Mouse (Mus musculus) spleen, adult 12 weeks (tissue): ENCODE results near the gene BC048403.
"Not testable (repeated sequence)": the region's sequence is repeated elsewhere in the genome, so short reads cannot be mapped to it uniquely, and the experiment has no call there.

Experiments used
- DNase-seq: peaks from one replicate; pipeline ENCODE4 v3.0.0; 2022; ENCODE audit warnings: low spot score

BC048403 gene

DNA sequence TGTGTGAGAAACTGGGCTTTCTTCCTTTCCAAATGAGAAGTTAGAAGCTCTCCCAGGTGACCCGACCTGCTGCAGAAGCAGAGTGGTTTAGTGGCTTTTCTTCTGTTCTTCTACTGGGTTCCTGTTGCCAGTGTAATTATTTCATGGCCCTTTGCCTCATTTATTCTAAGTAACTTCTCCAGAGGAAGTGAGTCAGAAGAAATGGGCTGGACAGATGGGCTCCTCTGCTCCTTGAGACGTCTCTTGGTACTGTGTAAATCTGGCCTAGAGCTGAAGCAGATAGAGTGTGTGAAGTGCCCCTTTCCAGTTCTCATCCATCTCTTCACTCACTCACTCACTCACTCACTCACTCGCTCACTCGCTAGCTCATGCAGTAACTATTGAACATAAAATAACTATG, 16.9 kb downstream of the BC048403 start:
- DNase-seq, result no peak

DNA sequence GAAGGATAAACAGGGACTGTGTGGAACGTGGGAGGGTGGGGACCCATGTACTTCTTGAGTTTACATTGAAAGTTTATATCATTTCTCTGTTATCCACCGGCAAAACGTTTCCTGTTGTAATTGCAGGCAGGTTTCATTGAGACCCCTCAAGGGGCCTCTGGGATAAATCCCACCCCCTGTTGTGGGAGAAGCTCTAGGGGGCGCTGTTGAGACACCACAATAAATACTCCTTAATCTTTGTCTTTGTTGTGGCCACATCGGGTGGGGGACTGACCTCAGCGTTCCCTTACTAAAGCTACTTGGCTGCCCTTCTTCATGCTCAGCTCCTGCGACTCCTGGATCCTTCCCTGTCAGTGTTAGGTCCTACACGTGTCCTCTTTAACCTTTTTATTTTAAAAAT, 19.4 kb downstream of the BC048403 start:
- no peak for DNase-seq

DNA sequence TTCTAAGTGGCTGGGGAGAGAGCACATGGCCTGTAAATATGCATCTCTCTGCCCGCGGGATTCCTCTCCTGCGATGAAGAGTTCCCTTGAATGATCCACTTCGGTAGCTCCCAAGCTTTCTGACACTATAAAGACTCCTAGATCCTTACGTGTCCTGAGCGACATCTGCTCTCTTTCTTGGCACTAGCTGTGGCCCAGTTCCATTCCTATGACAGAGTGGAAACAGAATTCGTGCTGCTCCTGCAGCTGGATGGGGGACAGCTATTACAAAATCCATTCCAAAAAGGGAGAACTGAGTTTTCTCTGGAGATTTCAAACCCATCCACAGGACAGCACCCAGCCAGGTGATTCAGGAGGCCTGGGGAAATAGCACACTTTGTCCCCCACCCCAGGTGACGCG, 22.4 kb downstream of the BC048403 start:
- DNase-seq, result no peak

DNA sequence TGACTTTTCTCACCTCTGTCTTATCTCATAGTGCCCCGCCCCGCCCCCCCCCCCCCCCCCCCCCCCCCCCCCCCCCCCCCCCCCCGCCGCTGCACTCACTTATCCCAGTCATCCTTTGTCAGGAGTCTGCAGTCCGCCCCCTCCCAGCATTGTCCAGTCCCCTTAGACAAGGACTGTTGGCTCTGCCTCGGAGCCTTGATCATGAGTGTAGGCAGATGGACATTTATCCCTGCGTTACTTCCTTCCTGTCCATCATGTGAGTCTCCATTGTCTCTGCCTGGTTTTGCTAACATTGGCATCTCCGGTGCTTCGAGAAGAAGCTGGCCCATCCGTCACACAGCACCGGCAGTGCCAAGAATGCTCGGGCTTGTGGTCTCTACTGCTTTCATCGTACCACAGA, 23.5 kb downstream of the BC048403 start:
- no peak for DNase-seq

DNA sequence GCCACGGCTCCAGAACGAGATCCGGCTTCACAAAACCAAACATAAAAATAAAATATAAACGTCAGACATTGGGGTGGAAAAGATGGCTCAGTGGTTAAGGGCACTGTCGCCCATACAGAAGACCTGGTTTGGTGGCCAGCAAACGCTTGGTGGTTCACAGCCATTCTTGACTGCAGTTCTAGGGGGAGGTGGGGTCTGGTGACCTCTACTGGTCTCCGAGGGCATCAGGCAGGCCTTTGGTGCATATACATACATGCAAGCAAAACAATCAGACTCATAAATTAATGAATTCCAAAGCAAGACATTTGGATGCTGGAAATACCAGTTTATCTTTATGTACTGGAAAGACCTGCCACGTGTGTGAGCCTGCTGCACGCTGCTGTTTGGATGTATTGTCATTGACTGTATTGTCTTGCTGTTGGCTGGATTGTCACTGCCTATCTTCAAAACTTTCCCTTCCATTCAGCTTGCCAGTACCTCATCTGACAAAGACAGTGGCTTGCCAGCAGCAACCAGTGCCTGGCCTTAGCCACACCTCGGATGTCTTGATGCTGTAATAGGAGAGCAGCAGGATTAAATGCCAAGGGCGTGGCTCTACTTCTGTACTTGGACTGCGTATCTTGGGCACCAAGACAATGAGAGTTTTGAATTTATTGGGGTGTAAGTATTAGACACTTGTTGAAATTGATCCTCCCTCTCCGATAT, 24.9 kb downstream of the BC048403 start:
- DNase-seq, result no peak

DNA sequence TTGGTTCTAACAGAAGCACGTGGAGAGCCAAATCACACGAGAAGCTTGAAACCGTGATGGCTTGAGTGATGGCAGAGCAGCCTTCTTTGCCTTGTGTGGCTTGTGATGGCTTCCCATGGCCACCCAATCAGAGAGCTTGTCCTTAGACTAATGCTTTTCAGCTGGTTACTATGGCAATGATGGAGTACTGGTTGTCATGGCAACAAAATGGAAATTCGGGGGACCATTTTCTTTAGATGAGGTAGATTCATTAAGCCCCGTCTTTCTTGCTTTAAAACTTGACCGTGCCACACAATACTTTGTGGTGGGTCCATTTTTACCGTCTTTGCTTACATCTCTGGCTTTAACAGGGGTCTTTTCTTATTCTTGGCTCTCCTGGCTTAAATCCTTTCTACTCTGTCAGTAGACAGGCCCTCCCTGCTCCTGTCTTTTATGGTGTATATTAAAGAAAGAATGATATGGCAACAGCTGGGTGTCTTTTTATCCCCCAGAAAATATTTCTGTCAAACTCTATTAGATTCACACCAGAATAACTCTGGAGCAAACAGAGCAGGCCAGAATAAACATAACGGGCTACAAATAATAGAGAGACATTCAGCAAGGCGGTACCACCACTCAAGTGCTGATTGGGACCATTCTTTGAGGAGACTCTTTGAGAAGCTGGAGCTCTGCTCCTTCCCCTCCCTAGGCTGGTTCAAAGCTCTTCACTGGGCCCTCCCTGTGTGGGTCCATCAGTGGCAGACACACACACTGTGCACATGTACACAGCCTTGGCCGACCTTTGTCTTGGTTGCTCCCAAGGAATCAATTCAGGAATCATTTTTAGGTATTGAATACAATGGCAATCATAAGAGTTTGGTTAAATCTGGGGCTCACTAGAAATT, 25.7 kb downstream of the BC048403 start:
- DNase-seq, result no peak

DNA sequence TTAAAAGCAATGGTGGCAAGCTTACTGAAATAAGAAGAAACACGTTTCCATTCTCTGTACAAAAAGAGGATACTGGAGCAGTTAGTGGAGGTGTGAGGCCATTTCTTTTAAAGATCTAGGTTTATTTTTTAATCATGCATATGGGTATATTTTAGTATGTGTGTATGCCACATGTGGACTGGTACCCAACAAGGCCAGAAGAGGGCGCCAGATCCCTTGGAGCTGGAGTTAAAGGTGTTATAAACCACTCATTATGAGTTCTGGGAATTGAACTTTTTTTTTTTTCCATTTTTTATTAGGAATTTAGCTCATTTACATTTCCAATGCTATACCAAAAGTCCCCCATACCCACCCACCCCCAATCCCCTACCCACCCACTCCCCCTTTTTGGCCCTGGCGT, 27.6 kb downstream of the BC048403 start:
- not testable (repeated sequence) for DNase-seq

DNA sequence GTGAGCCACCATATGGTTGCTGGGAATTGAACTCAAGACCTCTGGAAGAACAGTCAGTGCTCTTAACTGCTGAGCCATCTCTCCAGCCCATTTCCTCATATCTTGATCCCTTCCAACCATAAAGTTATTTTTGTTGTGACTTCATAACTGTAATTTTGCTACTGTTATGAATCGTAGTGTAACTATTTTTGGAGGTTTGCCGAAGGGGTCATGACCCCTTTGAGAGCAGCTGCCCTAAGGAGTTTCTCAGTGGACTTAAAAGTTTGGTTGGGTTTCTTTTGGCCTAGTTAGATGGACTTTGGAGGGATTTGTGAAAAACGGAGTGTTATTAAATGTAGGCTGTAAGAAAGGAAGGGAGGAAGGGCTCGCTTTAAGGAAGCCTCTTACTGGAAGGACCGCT, 30.0 kb downstream of the BC048403 start:
- DNase-seq, result no peak

DNA sequence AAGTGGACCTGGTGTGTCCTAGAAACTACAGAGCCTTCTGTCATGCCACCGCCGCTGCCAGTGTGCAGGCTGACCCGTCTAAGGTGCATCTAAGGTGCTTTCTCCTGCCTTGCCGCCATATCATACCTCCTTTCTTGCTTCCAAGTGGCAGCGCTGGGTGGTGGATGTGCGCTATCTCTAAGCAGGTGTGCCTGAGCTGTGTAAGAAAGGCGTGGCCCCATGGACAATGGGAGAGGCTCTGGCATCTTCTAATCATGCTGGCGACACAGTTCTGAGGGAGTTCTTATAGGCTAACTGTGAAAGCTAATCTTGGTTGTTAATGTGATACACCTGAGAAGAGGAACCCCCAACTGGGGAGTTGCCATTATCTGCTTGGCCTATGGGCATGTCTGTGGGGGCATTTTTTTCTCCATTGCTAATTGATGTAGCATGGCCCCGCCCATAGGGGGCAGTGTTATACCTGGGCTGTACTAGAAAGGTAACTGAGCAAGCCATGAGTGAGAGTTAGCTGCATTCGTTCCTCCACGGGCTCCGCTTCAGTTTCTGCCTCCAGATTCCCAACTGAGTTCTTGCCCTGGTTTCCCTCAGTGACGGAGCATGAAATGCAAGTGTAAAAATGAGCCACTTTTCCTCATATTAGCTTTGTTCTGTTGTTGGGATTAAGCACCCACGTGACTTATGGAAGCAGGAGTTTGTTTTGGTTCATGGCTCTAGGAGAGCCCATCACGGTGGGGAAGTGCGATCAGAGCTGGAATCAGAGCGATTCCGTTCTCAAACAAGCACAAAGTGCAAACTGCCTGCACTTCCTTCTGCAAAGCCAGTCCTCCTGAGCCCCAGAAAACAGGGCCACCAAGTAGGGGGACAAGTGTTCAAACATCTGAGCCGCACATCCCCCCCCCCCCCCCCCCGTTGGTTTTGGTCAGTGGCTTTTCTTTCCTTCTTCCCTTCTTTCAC, 31.2 kb downstream of the BC048403 start:
- DNase-seq, result no peak

DNA sequence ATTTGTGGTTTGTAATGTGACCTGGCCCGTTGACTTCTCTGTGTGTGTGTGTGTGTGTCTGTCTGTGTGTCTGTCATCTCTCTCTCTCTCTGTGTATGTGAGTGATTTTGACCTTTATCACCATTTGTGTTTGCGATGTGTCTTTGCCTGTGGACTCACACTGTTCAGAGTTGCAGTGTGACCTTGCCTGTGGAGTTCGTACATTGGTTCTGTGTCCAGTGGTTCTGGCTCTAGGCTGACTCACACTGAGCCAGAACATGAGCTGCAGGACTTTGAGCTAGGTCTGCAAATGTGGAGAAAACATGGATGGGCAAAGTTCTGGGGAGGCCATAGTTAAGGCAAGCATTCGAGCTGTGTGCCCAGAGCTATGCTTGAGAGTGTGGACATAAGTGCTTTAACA, 34.1 kb downstream of the BC048403 start:
- DNase-seq, result no peak

DNA sequence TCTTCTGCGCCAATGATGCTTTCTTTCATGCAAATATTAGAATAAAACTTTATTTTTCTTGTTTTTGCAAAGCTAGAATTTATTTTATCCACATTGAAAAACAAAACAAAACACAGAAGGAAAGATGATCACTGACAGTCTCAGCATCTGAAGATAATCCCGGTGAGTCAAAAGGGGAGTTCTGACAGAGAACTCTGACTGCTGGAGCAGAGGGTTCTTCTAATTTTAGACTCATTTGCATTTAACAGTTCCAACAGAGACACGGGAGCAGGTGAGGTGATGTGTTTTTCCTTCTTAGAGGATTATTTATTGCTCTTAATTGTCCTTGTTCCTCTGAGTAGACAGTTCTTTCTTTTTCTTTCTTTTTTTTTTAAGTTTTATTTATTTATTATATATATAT, 36.3 kb downstream of the BC048403 start:
- DNase-seq, result no peak

DNA sequence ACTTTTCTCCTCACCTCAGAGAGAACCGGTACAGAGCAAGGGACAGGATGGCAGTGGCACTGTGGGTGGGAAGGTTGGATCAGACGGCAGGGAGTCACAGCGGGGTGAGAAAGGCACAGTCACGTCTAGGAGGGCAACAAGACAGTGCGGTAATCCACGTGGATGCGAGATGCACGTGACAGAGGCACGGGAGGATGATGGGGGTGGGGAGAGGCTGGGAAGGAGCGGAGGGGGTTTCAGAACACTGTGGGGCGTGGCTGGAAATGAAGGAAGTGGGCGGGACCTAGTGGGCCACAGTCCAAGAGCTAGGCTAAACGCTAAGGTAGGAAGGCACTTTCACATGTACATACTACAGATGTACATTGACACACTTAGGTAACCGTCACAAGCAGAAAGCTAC, 41.4 kb downstream of the BC048403 start:
- no peak for DNase-seq

DNA sequence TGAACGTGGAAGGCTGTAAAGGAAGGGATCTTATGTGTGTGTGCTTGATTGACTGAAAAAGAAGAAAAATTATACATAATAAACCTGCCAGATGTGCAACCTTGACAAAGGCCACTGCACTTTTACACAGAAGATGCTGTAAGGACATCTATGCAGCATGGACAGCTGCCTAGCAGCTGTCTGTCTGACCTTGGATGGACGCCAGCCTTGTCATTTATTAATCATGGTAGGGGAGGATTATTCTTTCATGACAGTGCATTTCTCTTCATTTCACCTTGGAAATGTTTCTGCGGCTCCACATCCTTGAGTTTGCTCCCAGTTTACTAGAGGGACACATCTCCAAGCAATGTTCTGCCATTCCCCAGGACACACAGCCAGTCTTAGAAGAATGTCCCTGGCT, 48.8 kb downstream of the BC048403 start:
- no peak for DNase-seq

DNA sequence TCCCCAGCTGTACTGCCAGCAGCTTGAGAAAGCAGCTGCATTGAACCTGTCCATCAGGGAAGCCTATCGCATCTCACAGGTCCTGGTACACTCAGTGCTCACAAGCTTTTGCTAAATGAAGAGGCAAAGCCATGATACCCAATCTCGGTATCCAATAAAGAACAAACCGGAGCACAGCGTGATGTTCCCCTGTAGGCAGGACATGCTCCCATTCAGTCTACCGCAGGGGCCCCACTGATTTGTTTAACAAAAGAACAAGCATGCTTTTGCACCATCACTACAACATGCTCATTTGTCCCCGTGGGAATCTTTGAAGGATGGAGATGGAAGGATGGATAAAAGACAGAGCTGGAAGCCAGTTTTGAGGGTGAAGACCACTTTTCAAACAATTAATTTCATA, 50.3 kb downstream of the BC048403 start:
- no peak for DNase-seq

DNA sequence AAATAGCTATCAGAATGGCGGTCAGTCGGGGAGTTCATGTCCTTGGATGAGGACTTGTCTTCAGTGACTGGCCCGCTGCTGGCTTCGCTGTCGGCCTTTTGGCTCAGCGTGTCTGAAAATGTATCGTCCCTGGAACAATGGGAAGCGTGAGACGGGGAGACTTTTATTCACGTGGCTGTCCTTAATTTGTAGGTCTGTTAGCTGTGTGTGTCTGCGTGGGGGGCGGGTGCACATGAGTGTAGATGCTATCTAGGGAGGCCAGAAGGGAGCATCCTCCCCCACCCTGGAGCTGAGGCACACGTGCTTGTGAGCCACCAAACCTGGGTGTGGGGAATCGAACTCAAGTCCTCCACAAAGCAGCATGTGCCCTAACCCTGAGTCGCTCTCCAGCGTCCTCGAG, 52.9 kb downstream of the BC048403 start:
- DNase-seq, result no peak

DNA sequence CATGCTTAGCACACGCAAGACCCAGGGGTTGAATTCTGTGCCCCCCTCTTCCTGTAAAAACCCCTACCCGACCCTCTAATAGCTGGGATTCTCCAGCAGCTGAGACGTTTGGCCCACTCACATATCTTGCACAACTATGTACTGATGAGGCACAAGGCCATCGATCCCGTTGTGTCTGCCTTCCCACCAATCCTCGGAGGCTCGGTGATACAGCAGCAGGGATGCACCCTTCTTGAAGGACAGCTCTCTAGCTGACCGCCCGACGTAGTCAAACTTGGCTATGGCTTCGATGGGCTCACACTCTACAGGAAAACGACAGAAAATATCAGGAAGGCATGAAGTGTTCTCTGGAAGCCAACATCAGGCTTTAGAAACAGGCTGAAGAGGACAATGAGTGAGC, 54.7 kb downstream of the BC048403 start:
- no peak for DNase-seq

DNA sequence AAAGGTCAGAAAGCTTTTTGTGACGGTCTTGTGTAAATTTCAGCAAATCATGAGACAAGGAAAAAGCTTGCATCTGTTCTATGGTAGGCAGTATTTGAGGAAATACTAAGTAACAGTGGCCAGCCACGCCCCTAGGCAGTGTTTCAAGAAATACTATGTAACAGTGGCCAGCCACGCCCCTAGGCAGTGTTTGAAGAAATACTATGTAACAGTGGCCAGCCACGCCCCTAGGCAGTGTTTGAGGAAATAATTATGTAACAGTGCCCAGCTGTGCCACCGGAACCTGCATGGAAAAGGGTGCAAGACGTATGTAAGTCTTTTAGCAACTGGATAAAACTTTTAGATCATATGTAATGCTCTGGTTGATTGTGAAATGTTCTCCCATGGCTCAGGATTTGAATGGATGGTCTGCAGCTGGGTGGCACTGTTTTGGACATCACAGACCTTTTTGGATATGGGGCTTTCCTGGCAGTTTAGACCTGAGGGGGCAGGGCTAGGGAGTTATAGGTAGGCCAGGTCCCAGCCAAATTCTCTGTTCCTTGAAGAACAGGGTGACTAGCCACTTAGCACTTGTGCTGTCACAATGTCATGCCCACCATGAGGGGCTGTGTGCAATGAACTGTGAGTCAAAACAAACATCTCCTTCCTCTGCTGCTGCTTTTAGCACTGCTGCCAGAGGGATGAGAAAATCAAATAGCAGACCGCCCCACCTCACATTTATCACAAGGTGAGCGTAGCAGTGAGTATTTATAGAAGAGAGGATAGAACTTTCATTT, 56.5 kb downstream of the BC048403 start:
- DNase-seq, result peak; percentile 34

DNA sequence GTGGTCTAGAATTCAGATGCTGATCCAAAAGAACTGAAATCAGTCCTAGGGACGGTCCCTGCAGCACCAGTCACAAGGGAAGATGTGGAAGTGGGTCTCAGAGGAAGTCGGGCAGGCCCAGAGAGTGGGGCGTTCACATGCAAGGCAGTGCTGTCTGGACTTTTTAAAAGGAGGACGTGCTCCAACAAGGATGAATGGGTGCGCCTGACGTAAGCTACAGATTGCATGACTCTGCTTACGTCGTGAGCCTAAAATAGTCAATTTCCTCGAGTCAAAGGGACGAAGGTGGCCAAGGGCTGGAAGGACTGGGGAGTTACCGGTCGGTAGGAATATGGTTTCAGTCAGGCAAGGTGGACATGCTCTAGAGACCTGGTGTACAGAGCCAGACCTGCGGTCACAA, 60.3 kb downstream of the BC048403 start:
- no peak for DNase-seq
